Mouse (Mus musculus) activated CD4-positive, CD25-positive, alpha-beta regulatory T cell (primary cell): ENCODE measurements around the gene Rexo4. TPM values are rescaled to one million over a fixed set of nuclear protein-coding genes. Genes with fewer than 3 reads are reported as not detected.

Experiments used
- polyA plus RNA-seq, 2 experiments: library from polyadenylated mRNA; unstranded; fragments of 100-300 nt; shearing (Covaris generic); gene quantifications; one replicate each; pipeline ENCODE4 v1.2.1; 2017

Rexo4 gene
- 10 to 100 TPM; 64.3 to 65.7 TPM for polyA plus RNA-seq

DNA sequence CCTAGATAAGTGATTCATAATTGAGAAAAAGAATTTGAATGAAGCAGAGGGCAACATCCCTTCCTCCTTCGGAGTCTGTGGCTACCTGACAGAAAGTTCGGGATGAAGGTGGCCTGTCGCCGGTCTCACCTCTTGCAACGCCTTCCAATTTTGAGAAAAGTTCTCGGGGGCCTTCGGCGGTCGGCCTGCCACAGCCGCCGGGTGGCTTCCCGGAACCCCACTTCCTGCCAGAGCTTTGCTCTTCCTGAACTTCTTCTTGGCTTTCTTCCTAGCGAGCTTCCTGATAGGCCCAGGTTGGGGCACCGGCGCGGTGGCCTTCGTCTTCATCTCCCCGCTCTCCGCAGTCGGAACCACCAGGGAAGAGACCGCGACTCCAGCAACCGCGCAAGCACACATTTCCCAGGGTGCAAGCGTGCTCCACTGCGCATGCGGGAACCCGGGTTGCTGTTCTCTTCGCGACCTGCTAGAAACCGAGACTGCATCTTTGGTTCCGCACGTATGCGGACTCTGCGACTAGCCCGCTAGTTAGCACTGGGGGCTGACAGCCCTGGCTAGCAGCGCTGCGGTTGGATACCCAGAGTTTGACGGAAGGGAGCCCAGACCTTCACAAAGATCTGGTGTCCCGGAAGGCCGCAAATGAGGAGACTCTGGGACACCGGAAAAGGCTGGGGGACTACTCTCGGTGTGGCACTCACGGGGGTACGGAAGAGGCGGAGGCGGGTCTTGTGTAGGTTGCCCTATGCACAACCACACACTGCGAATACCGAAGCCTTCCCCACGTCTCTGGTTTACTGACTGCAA is at the start of gene Rexo4:
Rexo4 (minus strand) TSS at position 464 of the 801 bp plus-strand sequence.

DNA sequence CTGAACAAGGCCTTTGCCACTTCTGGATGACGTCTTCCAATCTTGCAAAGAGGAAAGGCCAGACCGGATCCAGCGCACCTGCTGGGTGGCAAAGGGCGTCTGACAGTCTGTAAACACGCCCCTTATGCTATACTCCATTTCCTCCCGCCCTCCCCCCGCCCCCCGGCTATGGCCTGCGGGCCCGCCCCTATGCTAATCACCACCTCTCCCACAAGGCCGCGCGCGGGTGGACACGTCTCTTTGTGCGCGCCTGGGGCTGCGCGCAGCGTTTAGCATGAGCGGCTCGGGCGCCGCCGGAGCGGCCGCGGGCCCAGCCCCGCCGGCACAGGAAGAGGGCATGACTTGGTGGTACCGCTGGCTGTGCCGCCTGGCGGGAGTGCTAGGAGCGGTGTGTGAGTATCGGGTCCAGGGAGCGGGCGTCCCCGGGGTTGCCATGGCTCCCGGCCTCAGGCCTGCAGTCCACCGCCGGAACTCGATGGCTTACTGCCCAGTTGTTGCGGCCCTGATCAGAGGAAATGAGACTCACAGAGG is 45.6 kb upstream of the Rexo4 start, which contains the start of gene Cacfd1:
Cacfd1 (plus strand) TSS at position 213 of the 531 bp plus-strand sequence.

DNA sequence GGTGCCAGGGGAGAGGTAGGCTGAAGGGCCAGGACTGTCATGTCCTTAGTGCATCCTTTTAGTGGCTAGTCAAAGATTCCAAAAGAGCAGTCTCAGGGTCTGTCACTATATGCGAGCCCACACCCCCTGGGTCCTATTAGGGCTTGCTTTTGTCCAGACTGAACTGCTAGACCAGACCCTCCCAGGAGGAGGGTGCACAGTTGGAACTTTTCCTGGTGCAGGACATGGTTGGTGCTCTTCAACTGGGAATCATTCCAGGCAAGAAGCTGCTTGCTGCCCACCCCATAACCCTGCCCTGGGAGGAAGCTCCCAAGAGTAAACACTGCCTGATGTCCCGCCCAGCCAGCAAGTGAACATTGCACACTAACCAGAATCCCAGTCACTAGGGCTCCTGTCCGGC is 8.9 kb upstream of the Rexo4 start, which contains the start of gene Adamts13:
Adamts13 (plus strand) TSS at position 301 of the 400 bp plus-strand sequence.

DNA sequence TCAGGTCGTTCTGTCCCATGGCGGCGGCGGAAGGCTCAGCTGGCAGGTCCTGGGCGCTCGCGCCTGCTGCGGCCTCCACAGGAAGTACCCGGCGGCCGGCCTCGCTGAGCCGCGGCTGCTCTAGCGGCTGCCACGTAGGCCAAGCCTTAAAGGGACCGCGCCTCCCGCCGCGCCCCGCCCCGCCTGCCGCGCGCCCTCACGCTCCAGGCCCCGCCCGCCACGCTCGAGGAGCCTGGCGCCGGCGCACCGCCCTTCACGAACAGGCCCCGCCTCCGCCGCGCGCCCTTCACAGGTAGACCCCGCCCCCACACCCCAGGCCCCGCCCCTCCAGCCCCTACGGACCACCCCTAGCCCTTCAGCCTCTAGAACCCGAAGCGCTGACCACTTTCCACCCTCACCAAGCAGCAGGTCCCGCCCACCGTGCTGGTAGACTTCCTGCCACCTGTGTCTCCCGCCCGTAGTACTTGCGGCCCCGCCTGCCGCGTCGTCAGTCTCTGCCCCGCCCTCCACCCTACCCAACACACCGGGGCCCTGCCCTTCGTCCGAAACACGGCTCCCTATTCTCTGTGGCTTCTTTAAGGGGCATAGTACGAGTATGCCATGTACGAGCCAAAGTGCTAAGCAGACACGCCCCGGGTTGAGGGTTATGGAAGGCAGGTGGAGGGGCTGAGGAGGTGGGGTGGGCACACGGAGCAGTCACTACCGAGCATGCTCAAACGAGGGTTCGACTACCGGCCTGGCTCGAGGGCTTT is 30.7 kb downstream of the Rexo4 start, which contains the start of the genes Surf4 and Stkld1:
Surf4 (minus strand) TSS at position 625 of the 752 bp plus-strand sequence.
Stkld1 (plus strand) TSS at position 744 of the 752 bp plus-strand sequence.

DNA sequence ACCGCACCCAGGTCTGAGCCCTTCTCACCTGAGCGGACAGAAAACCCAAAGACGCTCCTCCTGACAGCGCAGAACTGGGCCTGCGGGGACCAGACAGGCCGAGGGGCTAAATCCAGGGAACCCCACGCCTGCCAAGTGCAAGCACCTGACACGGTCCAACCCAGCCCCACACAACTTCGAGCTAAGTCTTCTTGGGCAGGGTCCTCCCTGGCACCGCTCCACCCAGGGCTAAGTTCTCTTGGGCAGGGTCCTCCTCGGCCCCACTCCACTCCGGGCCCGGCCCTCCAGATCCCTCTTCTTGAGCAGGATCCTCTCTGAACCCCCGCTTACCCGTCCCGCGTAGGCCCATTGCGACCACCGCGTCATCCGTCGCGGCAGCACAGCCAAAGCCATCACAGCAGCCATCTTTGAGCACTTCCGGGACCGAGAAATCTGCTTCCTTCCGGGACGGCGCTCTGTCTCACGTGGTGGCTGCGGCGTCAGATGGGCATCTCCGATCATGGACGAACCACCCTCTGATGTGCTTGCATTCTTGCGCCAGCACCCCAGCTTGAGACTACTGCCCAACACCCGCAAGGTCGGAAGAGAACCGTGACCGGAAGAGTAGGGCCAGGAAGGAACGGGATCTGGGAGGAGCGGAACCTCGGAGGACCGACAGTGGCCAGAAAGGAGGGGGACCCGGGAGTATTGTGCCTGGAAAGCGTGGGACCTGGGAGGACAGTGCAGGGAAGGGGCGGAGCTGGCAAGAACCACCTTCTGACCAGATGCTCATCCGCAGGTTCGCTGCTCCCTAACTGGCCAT is 48.1 kb downstream of the Rexo4 start, which contains the start of the genes Surf2 and Surf1:
Surf2 (plus strand) TSS at position 441 of the 802 bp plus-strand sequence.
Surf1 (minus strand) TSS at position 604 of the 802 bp plus-strand sequence.

DNA sequence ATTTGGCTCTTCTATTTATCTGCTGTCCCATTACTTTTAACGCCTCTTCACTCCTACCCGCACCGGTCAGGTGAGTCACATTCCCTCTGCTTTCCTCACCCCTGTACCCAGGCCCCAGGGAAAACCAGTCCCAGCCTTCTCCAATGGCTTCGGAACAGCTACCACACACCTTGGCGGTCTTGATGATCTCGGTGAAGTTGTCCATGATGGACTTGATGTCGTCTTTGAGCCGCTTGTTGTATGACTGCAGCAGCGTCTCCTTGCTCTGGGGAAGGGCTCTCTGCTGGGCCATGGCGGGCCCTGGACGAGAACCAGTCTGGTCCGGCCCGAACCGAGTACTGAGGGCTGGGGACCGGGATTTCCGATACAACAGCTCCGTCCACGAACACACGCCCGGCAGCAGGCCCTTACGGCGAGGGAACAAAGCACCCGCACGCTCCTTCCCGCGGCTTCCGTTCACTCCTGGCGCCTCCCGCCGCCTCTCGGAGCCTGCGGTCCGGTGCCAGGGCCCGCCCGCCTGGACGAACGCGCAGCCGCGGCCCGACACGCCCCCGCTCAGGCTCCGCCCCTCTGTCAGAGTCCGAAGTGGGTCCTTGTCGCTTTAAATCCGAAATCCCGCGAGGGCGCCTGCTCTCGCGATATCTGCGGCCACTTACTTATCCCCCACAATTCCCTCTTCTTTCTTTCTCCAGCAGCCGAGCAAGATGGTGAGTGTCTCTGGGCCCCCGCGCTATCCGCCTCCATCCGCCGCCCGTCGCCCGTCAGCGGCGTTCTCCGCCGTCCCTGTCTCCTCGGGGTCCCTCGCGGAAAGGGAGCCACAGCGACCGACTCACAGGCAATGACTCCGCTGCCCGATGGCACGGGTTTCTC is 53.8 kb downstream of the Rexo4 start, which contains the start of the genes Med22 and Rpl7a:
Med22 (minus strand) TSS at position 554 of the 870 bp plus-strand sequence.
Rpl7a (plus strand) TSS at position 641 of the 870 bp plus-strand sequence.

Other genes with a start within 250 kb of the Rexo4 start
- gene Abo, start 99.4 kb downstream of the Rexo4 start, polyA plus RNA-seq, result not detected
- 10 to 100 TPM; 26.7 to 34.0 TPM for gene Surf6, start 61.5 kb downstream of the Rexo4 start, polyA plus RNA-seq
- 10 to 100 TPM; 21.7 to 24.9 TPM for gene Med22, start 53.7 kb downstream of the Rexo4 start, polyA plus RNA-seq
- gene Rpl7a, start 53.6 kb downstream of the Rexo4 start, polyA plus RNA-seq, result 100 to 1,000 TPM; 246 to 349 TPM
- 10 to 100 TPM; 43.3 to 69.2 TPM for gene Surf2, start 48.0 kb downstream of the Rexo4 start, polyA plus RNA-seq
- 100 to 1,000 TPM; 115 to 124 TPM for gene Surf1, start 47.9 kb downstream of the Rexo4 start, polyA plus RNA-seq
- gene Surf4, start 30.5 kb downstream of the Rexo4 start, polyA plus RNA-seq, result 100 to 1,000 TPM; 132 to 196 TPM
- under 1 TPM; 0.60 to 0.61 TPM for gene Stkld1, start 30.3 kb downstream of the Rexo4 start, polyA plus RNA-seq
- not detected for gene Adamts13, start 9.0 kb upstream of the Rexo4 start, polyA plus RNA-seq
- 10 to 100 TPM; 30.6 to 35.5 TPM for gene Cacfd1, start 45.5 kb upstream of the Rexo4 start, polyA plus RNA-seq
- 1 to 10 TPM; 1.0 to 2.5 TPM for gene Slc2a6, start 63.6 kb upstream of the Rexo4 start, polyA plus RNA-seq
- under 1 TPM in 1 of 2 experiments, not detected in 1; 0.23 TPM for gene Mymk, start 107.8 kb upstream of the Rexo4 start, polyA plus RNA-seq
- not detected for gene Adamtsl2, start 115.0 kb upstream of the Rexo4 start, polyA plus RNA-seq
- gene Fam163b, start 178.1 kb upstream of the Rexo4 start, polyA plus RNA-seq, result 1 to 10 TPM in 1 of 2 experiments, under 1 TPM in 1; 0.37 to 1.3 TPM
- gene Dbh, start 200.8 kb upstream of the Rexo4 start, polyA plus RNA-seq, result under 1 TPM in 1 of 2 experiments, not detected in 1; 0.06 TPM